Mouse (Mus musculus) olfactory bulb, adult 2 months (tissue): Measurements from ENCODE around the gene Rad51b. TPM values are rescaled to one million over a fixed set of nuclear protein-coding genes. Genes with fewer than 3 reads are reported as not detected.

Experiments used
- H3K27ac ChIP-seq: fragments of 200-500 bp; 2 replicates; pipeline ENCODE4 v1.5.1; 2012; ENCODE audit warnings: low read depth, low read length; ENCODE audit not compliant: insufficient read depth
- H3K4me1 ChIP-seq: fragments of 200-500 bp; 2 replicates; pipeline ENCODE4 v1.6.1; 2012; ENCODE audit warnings: low read length; ENCODE audit not compliant: control insufficient read depth, insufficient read depth
- H3K4me3 ChIP-seq: fragments of 200-500 bp; 2 replicates; pipeline ENCODE4 v1.5.1; 2012; ENCODE audit warnings: mild to moderate bottlenecking, low read depth, low read length, moderate library complexity; ENCODE audit not compliant: insufficient read depth
- CTCF ChIP-seq: fragments of 200-500 bp; IDR thresholded peaks from 2 replicates; pipeline ENCODE4 v1.5.1; 2012; ENCODE audit warnings: low read depth, mild to moderate bottlenecking, low read length, moderate library complexity; ENCODE audit not compliant: insufficient read depth
- POLR2A ChIP-seq: fragments of 200-500 bp; IDR thresholded peaks from 2 replicates; pipeline ENCODE4 v1.6.1; 2012; ENCODE audit warnings: mild to moderate bottlenecking, low read depth, low read length, moderate library complexity; ENCODE audit not compliant: insufficient read depth
- WGBS: fragments of 180-500 bp; shearing (Covaris S2); methylation state at CpG from one replicate; pipeline ENCODE4 v1.1.7; 2018; 5-methylcytosine and 5-hydroxymethylcytosine counted together
- polyA plus RNA-seq: library from polyadenylated mRNA; stranded (reverse); fragments of >200 nt; gene quantifications from 2 replicates; pipeline ENCODE4 v1.2.4, GENCODE M21; 2012; ENCODE audit warnings: low replicate concordance; ENCODE audit not compliant: missing spikeins, insufficient read depth, insufficient read length

The Rad51b gene
- polyA plus RNA-seq, 1 experiment = not detected

DNA sequence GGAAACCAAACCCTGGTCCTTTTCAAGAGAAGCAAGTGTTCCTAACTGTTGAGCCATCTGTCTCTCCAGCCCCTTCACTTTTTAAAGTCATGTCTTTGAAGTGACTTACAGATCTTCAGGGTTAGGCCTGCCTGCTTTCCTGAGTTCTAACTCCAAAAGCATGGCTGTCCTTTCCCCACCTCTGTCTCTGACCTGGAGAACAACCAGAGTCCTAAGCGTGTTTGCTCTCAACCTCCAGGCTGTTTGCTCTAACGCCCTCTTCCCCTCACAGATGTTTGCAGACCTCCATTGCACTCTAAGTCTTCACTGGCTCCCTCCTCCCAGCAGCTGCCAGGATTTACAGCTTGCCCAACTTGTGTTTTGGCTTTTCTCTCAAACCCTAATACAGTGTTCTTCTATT is 29.7 kb downstream of the Rad51b start:
- TF ChIP-seq POLR2A = no peak
- 81% methylated on average over 2 of the region's 2 CpGs for WGBS

DNA sequence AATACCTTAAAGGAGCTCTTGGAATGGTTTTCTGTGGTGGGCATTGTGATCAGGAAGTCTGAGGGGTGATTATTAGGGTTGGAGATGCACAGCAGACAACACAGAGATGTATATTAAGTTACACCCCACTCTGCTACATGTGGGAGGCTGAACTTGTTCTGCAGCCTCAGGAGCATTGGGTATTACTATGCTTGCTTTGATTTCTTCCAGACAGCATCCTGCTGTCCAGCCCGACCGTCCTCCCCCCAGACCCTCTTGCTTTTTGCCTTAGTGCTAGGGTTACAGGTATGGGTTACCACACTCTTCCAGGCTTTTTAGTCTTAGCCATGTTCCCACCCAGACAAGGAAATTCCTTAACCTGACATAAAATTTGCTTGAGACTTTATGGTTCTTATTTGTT is 30.8 kb downstream of the Rad51b start:
- TF ChIP-seq CTCF (no peak), POLR2A (no peak)
- 81% methylated on average over 2 of the region's 2 CpGs for WGBS
- Histone ChIP-seq H3K4me3 (no peak overlapping the region), H3K27ac (no peak overlapping the region), H3K4me1 (no peaks in the 10 kb centered on the region)

More for the DNA sequence above, 29.7 kb downstream of the Rad51b start:
- H3K4me1 ChIP-seq = no peaks in the 10 kb centered on the region
- H3K27ac ChIP-seq = no peak overlapping the region
- no peak overlapping the region for H3K4me3 ChIP-seq

DNA sequence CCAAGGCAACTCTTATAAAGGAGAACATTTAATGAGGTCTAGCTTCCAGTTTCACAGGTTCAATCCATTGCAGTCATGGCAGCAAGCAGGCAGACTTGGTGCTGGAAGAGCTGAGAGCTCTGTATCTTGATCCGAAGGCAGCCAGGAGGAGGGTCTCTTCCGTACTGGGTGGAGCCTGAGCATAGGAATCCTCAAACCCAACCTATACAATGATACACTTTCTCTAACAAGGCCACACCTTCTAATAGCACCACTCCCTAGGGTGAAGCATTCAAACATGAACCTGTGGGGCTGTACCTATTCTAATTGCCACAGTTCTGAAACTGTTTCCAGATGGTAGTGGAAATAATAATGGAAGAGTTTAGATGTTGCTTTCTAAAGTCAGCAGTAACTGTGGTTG is 33.5 kb downstream of the Rad51b start:
- 87% methylated on average over 2 of the region's 2 CpGs for WGBS
- Histone ChIP-seq H3K27ac (no peak overlapping the region), H3K4me3 (no peak overlapping the region), H3K4me1 (no peaks in the 10 kb centered on the region)
- TF ChIP-seq POLR2A = no peak
- TF ChIP-seq CTCF = no peak

- TF ChIP-seq CTCF (no peak), POLR2A (no peak)
- 90% methylated on average over 4 of the region's 4 CpGs for WGBS
- no peak overlapping the region for H3K27ac ChIP-seq
- H3K4me1 ChIP-seq = no peaks in the 10 kb centered on the region
- H3K4me3 ChIP-seq = no peak overlapping the region
These were observed 34.6 kb downstream of the Rad51b start for GRCm38 (mm10) chr12:79331722-79332121.

- TF ChIP-seq CTCF = no peak
- Histone ChIP-seq H3K4me3 (no peak overlapping the region), H3K4me1 (no peaks in the 10 kb centered on the region), H3K27ac (no peak overlapping the region)
- 94% methylated on average over 8 of the region's 8 CpGs for WGBS
These were observed 41.7 kb downstream of the Rad51b start for GRCm38 (mm10) chr12:79338791-79339190.

DNA sequence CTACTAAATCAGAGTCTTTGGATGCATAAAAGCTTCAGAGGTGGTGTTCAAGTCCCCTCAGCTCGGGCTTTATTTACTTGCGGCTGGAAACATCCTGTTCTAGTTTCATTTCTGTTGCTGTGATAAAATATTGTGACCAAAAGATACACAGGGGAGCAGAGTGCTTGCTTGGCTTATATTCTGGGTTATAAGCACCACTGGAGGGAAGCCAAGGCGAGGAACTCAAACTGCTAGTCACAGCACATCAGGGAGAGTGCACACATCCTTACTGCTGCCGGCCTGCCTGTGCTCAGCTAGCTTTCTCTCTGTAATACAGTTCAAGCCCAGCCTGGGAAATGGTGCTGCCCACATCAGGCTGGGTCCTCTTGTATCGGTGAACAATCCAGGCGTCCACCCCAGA is 43.4 kb downstream of the Rad51b start:
- H3K4me1 ChIP-seq = no peaks in the 10 kb centered on the region
- no peak overlapping the region for H3K27ac ChIP-seq
- no peak for TF ChIP-seq CTCF
- TF ChIP-seq POLR2A = no peak
- H3K4me3 ChIP-seq = no peak overlapping the region
- WGBS = 79% methylated on average over 6 of the region's 6 CpGs

- TF ChIP-seq CTCF = no peak
- no peak for TF ChIP-seq POLR2A
- 71% methylated on average over 6 of the region's 6 CpGs for WGBS
- H3K27ac ChIP-seq = no peak overlapping the region
These were observed 44.3 kb downstream of the Rad51b start for GRCm38 (mm10) chr12:79341291-79341845.

GRCm38 (mm10) chr12:79346198-79346733 is 49.2 kb downstream of the Rad51b start:
- Histone ChIP-seq H3K4me1 (no peaks in the 10 kb centered on the region), H3K27ac (no peak overlapping the region), H3K4me3 (no peak overlapping the region)
- no peak for TF ChIP-seq CTCF
- TF ChIP-seq POLR2A = no peak
- WGBS = 82% methylated on average over 5 of the region's 5 CpGs

More at GRCm38 (mm10) chr12:79341291-79341845, 44.3 kb downstream of the Rad51b start:
- Histone ChIP-seq H3K4me3 (no peak overlapping the region), H3K4me1 (no peaks in the 10 kb centered on the region)

DNA sequence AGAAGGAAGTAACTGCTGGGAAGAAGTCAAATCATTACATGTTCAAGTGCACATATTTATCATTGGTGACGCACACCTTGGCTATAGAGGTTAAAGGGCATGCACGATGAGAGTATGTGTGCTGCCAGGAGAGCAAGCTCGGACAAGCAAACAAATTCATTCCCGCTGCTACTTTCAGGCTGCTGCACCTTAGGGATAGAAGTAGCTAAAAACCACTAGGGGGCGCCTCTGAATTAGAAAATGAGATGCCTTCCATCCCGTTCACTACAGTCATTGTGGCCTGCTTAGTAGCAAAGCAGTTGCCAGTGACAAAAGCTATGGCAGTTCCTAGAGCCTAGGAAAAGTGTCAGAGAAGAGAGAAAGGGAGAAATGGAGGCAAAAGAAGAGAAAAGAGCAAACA is 50.6 kb downstream of the Rad51b start:
- Histone ChIP-seq H3K27ac (no peak overlapping the region), H3K4me3 (no peak overlapping the region), H3K4me1 (no peaks in the 10 kb centered on the region)
- WGBS = 10% methylated on average over 6 of the region's 6 CpGs
- TF ChIP-seq POLR2A = no peak
- no peak for TF ChIP-seq CTCF

DNA sequence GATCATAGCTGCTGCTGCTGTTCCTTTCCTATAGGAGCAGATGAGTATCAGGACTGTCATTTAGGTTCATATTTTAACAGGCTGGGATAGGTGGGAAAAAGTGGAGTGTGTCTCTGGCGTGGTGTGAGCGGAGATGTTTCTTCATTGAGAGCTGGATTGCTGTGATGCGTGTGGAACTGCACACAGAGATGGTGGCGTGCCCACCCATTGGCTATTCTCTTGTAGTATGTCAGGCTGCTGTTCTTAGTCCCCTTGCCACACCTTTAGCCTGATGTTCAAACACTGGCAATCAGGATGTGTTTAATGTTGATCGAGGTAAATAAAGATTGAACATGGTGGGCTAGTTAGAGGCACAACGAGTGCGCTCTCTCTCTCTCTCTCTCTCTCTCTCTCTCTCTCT is 54.4 kb downstream of the Rad51b start:
- Histone ChIP-seq H3K4me1 (no peaks in the 10 kb centered on the region), H3K4me3 (no peak overlapping the region), H3K27ac (no peak overlapping the region)
- 97% methylated on average over 7 of the region's 7 CpGs for WGBS
- TF ChIP-seq POLR2A = no peak
- TF ChIP-seq CTCF = no peak
